Mouse (Mus musculus) kidney, postnatal 0 days (tissue): ENCODE data around the gene Prodh2. TPM values are rescaled to one million over a fixed set of nuclear protein-coding genes. Genes with fewer than 3 reads are reported as not detected.
A peak's percentile ranks its signal among the peaks of the same experiment; 100 is the strongest.
"Not testable (repeated sequence)": the region's sequence is repeated elsewhere in the genome, so short reads cannot be mapped to it uniquely, and the experiment has no call there.

ENCODE experiments used
- ATAC-seq: fragments of 200-750 bp; cut with Nextera tagmentation; replicated peaks from 2 replicates; pipeline ENCODE4 v1.8.0; 2017; ENCODE audit warnings: low read depth, moderate number of reproducible peaks, moderate TSS enrichment, moderate library complexity; ENCODE audit not compliant: low FRiP score
- DNase-seq: peaks from one replicate; pipeline ENCODE4 v3.0.0-alpha.2; 2016; ENCODE audit warnings: low spot score
- H3K27ac ChIP-seq: fragments of 300-500 bp; sonication (generic); 2 replicates; pipeline ENCODE4 v1.5.1; 2014; ENCODE audit warnings: mild to moderate bottlenecking
- H3K27me3 ChIP-seq: fragments of 300-500 bp; sonication (generic); 2 replicates; pipeline ENCODE4 v1.6.1; 2014; ENCODE audit warnings: low read length, mixed read lengths; ENCODE audit not compliant: insufficient read depth
- H3K36me3 ChIP-seq: fragments of 300-500 bp; sonication (generic); 2 replicates; pipeline ENCODE4 v1.6.1; 2014; ENCODE audit warnings: low read length, mixed read lengths; ENCODE audit not compliant: insufficient read depth
- H3K4me1 ChIP-seq: fragments of 300-500 bp; sonication (generic); replicated peaks from 2 replicates; pipeline ENCODE4 v1.6.1; 2014; ENCODE audit warnings: antibody characterized with exemption, low read length, mixed read lengths; ENCODE audit not compliant: insufficient read depth
- H3K4me2 ChIP-seq: fragments of 300-500 bp; sonication (generic); 2 replicates; pipeline ENCODE4 v1.6.1; 2014; ENCODE audit warnings: mild to moderate bottlenecking, low read length, moderate library complexity, mixed read lengths
- H3K4me3 ChIP-seq: fragments of 300-500 bp; sonication (generic); replicated peaks from 2 replicates; pipeline ENCODE4 v1.5.1; 2014; ENCODE audit warnings: low read depth, low read length
- H3K9ac ChIP-seq: fragments of 300-500 bp; sonication (generic); 2 replicates; pipeline ENCODE4 v1.6.1; 2014; ENCODE audit warnings: low read depth, low read length
- H3K9me3 ChIP-seq: fragments of 300-500 bp; sonication (generic); replicated peaks from 2 replicates; pipeline ENCODE4 v1.6.1; 2016; ENCODE audit warnings: low read length, inconsistent platforms, mixed read lengths
- CTCF ChIP-seq: IDR thresholded peaks from 2 replicates; pipeline ENCODE4 v1.5.1; 2016; ENCODE audit warnings: antibody characterized with exemption, low read depth, mild to moderate bottlenecking, moderate library complexity
- WGBS: fragments of 180-500 bp; shearing (Covaris S2); extraction: QIAGEN DNeasy Blood & Tissue Kit; methylation state at CpG from one replicate; pipeline ENCODE4 v1.1.7; 2014; 5-methylcytosine and 5-hydroxymethylcytosine counted together
- polyA plus RNA-seq: library from polyadenylated mRNA; unstranded; fragments of >200 nt; fragmentation: Nextera tagmentation; extraction: Ambion mirVana; gene quantifications from 2 replicates; pipeline ENCODE4 v1.2.1, GENCODE M21; 2015

Prodh2 gene
- polyA plus RNA-seq, 1 experiment from 2014 or later, result 22.9 TPM

- DNase-seq, H3K9me3 ChIP-seq, H3K9ac ChIP-seq, H3K4me3 ChIP-seq, H3K4me2 ChIP-seq, H3K27ac ChIP-seq, H3K36me3 ChIP-seq, H3K27me3 ChIP-seq, H3K4me1 ChIP-seq, ATAC-seq: not testable (repeated sequence)
- 77% methylated on average over 5 of the region's 5 CpGs for WGBS
- TF ChIP-seq CTCF, result peak; percentile 43
Observed at GRCm38 (mm10) chr7:30501159-30501558, 7.7 kb downstream of the Prodh2 start.

GRCm38 (mm10) chr7:30508061-30508460 lies 14.6 kb downstream of the Prodh2 start:
- H3K27me3 ChIP-seq, result no peaks in the 10 kb centered on the region
- ATAC-seq, result no peak
- WGBS, result 58% methylated on average over 4 of the region's 4 CpGs
- no peaks in the 10 kb centered on the region for H3K9me3 ChIP-seq
- no peak for DNase-seq
- H3K9ac ChIP-seq, result no peak overlapping the region
- no peak overlapping the region for H3K4me3 ChIP-seq
- no peaks in the 10 kb centered on the region for H3K4me1 ChIP-seq
- H3K36me3 ChIP-seq, result no peaks in the 10 kb centered on the region
- H3K27ac ChIP-seq, result no peak overlapping the region
- H3K4me2 ChIP-seq, result no peak overlapping the region
- TF ChIP-seq CTCF, result no peak

- Histone ChIP-seq H3K4me2 (no peak overlapping the region), H3K9ac (no peak overlapping the region), H3K4me1 (0 out of 2 replicates have a peak, but pooled peaks cover 2% of the 10 kb centered on the region), H3K27me3 (no peaks in the 10 kb centered on the region), H3K4me3 (no peak overlapping the region), H3K27ac (no peak overlapping the region), H3K36me3 (no peaks in the 10 kb centered on the region), H3K9me3 (no peaks in the 10 kb centered on the region)
- DNase-seq (no peak), ATAC-seq (no peak)
- WGBS, result 61% methylated on average over 24 of the region's 24 CpGs
- no peak for TF ChIP-seq CTCF
Observed at GRCm38 (mm10) chr7:30515003-30515760, 21.8 kb downstream of the Prodh2 start.

DNA sequence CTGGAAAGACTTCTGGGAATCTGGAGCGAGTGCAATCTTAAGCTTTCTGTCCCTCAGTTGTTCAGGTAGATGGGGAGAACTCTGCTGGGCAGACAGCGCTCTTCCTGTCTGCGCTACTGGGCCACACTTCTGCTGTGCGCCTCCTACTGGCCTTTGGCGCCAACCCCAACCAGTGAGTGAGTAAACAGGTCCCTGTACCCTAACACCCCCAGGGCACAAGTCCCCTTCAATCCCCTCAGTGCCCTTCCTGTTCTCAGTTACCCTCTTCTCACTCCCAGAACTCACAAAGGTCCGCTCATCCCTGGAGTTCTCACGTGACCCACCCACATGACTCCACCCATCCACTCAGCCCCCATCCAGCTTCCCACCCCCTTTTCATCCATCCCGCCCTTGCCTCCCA lies 24.9 kb downstream of the Prodh2 start:
- Histone ChIP-seq H3K27me3 (no peaks in the 10 kb centered on the region), H3K36me3 (0 out of 2 replicates have a peak, but pooled peaks cover under 1% of the 10 kb centered on the region), H3K27ac (no peak overlapping the region), H3K4me3 (no peak overlapping the region), H3K4me1 (0 out of 2 replicates have a peak, but pooled peaks cover 6% of the 10 kb centered on the region), H3K9me3 (no peaks in the 10 kb centered on the region), H3K4me2 (no peak overlapping the region), H3K9ac (no peak overlapping the region)
- WGBS, result 44% methylated on average over 8 of the region's 8 CpGs
- no peak for DNase-seq
- TF ChIP-seq CTCF, result 0 out of 2 replicates have a peak, but pooled peaks have one; percentile 5
- ATAC-seq, result no peak

GRCm38 (mm10) chr7:30520396-30520795 lies 27.0 kb downstream of the Prodh2 start:
- Histone ChIP-seq H3K4me2 (no peak overlapping the region), H3K27ac (no peak overlapping the region), H3K4me1 (0 out of 2 replicates have a peak, but pooled peaks cover 7% of the 10 kb centered on the region), H3K36me3 (peaks cover 14% of the 10 kb centered on the region; the same call in 1 of the 2 replicates), H3K9ac (no peak overlapping the region), H3K27me3 (no peaks in the 10 kb centered on the region), H3K9me3 (no peaks in the 10 kb centered on the region), H3K4me3 (no peak overlapping the region)
- 49% methylated on average over 4 of the region's 4 CpGs for WGBS
- ATAC-seq, result no peak
- TF ChIP-seq CTCF, result no peak
- DNase-seq, result no peak

- ATAC-seq (no peak), DNase-seq (no peak)
- Histone ChIP-seq H3K9ac (no peak overlapping the region), H3K36me3 (peaks cover 14% of the 10 kb centered on the region; the same call in 1 of the 2 replicates), H3K4me1 (peaks cover 7% of the 10 kb centered on the region; the same call in 1 of the 2 replicates), H3K27ac (no peak overlapping the region), H3K27me3 (no peaks in the 10 kb centered on the region), H3K9me3 (no peaks in the 10 kb centered on the region), H3K4me2 (no peak overlapping the region), H3K4me3 (no peak overlapping the region)
- 70% methylated on average over 5 of the region's 5 CpGs for WGBS
- TF ChIP-seq CTCF, result no peak
Observed at GRCm38 (mm10) chr7:30520856-30521255, 27.4 kb downstream of the Prodh2 start.
